Mouse (Mus musculus) CH12.LX (cell line): ENCODE measurements at regions not wholly inside any gene's neighbourhood (a gene's known extent, or its start where the extent isn't known, plus 50 kb on each side); places are given as distances from the start of the nearest gene placed in this dataset.
"Not testable (repeated sequence)": the region's sequence is repeated elsewhere in the genome, so short reads cannot be mapped to it uniquely, and the experiment has no call there.

Source experiments
- E2F4 ChIP-seq: IDR thresholded peaks from 2 replicates; pipeline ENCODE4 v1.6.1; 2011; ENCODE audit warnings: low read depth, low read length, improper control_type of control experiment; ENCODE audit not compliant: insufficient replicate concordance
- IRF4 ChIP-seq: IDR thresholded peaks from 2 replicates; pipeline ENCODE4 v1.6.1; 2014; ENCODE audit warnings: low read depth, mild to moderate bottlenecking, inconsistent platforms, low read length, improper control_type of control experiment

DNA sequence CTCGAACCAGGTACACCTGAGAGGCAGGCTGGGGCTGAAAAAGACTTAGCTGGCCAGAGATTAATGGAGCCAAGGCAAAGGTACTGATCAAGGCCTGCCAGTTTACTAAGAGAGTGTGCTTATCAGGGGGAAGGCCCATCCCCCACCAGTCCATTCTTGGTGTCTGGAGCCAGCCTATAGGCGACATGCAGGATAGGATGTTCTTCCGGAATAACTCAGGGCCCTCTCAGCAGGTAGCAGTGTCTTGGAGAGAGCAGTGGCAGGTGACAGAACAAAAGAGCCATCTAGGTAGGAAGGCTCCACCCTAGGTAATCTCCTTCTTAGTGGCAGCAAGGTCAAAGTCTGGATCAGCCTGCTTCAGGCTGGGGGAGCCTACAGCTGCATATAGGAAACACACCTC, 301.8 kb downstream of the Ppp1r3a start:
- TF ChIP-seq IRF4, E2F4: not testable (repeated sequence)
